Mouse (Mus musculus) limb, embryonic 12.5 days (tissue): ENCODE measurements around the gene Plekhh1. TPM values are rescaled to one million over a fixed set of nuclear protein-coding genes. Genes with fewer than 3 reads are reported as not detected.
A peak's percentile ranks its signal among the peaks of the same experiment; 100 is the strongest.

Experiments
- ATAC-seq: fragments of 200-750 bp; cut with Nextera tagmentation; 2 replicates; pipeline ENCODE4 v1.8.0; 2017; ENCODE audit warnings: low read depth, moderate TSS enrichment; ENCODE audit not compliant: insufficient number of reproducible peaks, insufficient read depth, low FRiP score, low TSS enrichment
- H3K27ac ChIP-seq: fragments of 300-500 bp; sonication (generic); 2 replicates; pipeline ENCODE4 v1.5.1; 2016; ENCODE audit warnings: mild to moderate bottlenecking, moderate library complexity
- H3K27me3 ChIP-seq: fragments of 300-500 bp; sonication (generic); 2 replicates; pipeline ENCODE4 v1.6.1; 2016; ENCODE audit warnings: mild to moderate bottlenecking, moderate library complexity
- H3K36me3 ChIP-seq: fragments of 300-500 bp; sonication (generic); 2 replicates; pipeline ENCODE4 v1.6.1; 2016; ENCODE audit warnings: mild to moderate bottlenecking, moderate library complexity
- H3K4me1 ChIP-seq: fragments of 300-500 bp; sonication (generic); replicated peaks from 2 replicates; pipeline ENCODE4 v1.6.1; 2016
- H3K4me2 ChIP-seq: fragments of 300-500 bp; sonication (generic); 2 replicates; pipeline ENCODE4 v1.6.1; 2016; ENCODE audit warnings: mild to moderate bottlenecking, moderate library complexity
- H3K4me3 ChIP-seq: fragments of 300-500 bp; sonication (generic); replicated peaks from 2 replicates; pipeline ENCODE4 v1.5.1; 2016; ENCODE audit warnings: mild to moderate bottlenecking
- H3K9ac ChIP-seq: fragments of 300-500 bp; sonication (generic); replicated peaks from 2 replicates; pipeline ENCODE4 v1.6.1; 2016; ENCODE audit warnings: mild to moderate bottlenecking, moderate library complexity
- H3K9me3 ChIP-seq: fragments of 300-500 bp; sonication (generic); 2 replicates; pipeline ENCODE4 v1.6.1; 2016; ENCODE audit warnings: mild to moderate bottlenecking, moderate library complexity
- WGBS: fragments of 180-500 bp; shearing (Covaris S2); methylation state at CpG from one replicate; pipeline ENCODE4 v1.1.7; 2016; 5-methylcytosine and 5-hydroxymethylcytosine counted together
- polyA plus RNA-seq: library from polyadenylated mRNA; unstranded; fragments of >200 nt; fragmentation: Nextera tagmentation; extraction: Ambion mirVana; gene quantifications from 2 replicates; pipeline ENCODE4 v1.2.1, GENCODE M21; 2016

The Plekhh1 gene
- polyA plus RNA-seq, 1 experiment from 2014 or later: 3.0 TPM

- Histone ChIP-seq H3K9me3 (no peaks in the 10 kb centered on the region), H3K27ac (no peak within 1 kb of the TSS), H3K27me3 (peaks cover 49% of the 10 kb centered on the region), H3K36me3 (no peaks in the 10 kb centered on the region), H3K4me1 (peaks cover 11% of the 10 kb centered on the region), H3K4me3 (peak within 1 kb of the TSS; percentile 52), H3K4me2 (peak within 1 kb of the TSS; percentile 93), H3K9ac (peak within 1 kb of the TSS; percentile 53)
- peak; percentile 95 for ATAC-seq
- under 1% methylated on average over 47 of the region's 47 CpGs for WGBS
Measured at GRCm38 (mm10) chr12:79130299-79131177, 101.6 kb downstream of the Plekhh1 start, which contains the start of gene Arg2. Arg2 (plus strand) TSS chr12:79130777.

Other genes with a start within 250 kb of the Plekhh1 start
- gene Atp6v1d, start 167.5 kb upstream of the Plekhh1 start, polyA plus RNA-seq: 64.6 and 67.4 TPM in 2 replicates
- gene Eif2s1, start 167.3 kb upstream of the Plekhh1 start, polyA plus RNA-seq: 213 and 228 TPM in 2 replicates
- 3.7 and 4.5 TPM in 2 replicates for gene Plek2, start 122.2 kb upstream of the Plekhh1 start, polyA plus RNA-seq
- gene Tmem229b, start 21.5 kb upstream of the Plekhh1 start, polyA plus RNA-seq: 3.4 and 4.4 TPM in 2 replicates
- gene Pigh, start 60.5 kb downstream of the Plekhh1 start, polyA plus RNA-seq: 33.8 and 36.9 TPM in 2 replicates
- 1.2 and 1.4 TPM in 2 replicates for gene Arg2, start 101.6 kb downstream of the Plekhh1 start, polyA plus RNA-seq
- gene Vti1b, start 143.5 kb downstream of the Plekhh1 start, polyA plus RNA-seq: 83.0 and 83.9 TPM in 2 replicates
- gene Rdh11, start 163.1 kb downstream of the Plekhh1 start, polyA plus RNA-seq: 22.7 and 23.3 TPM in 2 replicates
- gene Rdh12, start 179.8 kb downstream of the Plekhh1 start, polyA plus RNA-seq: 2.5 and 3.5 TPM in 2 replicates